Mouse (Mus musculus): ENCODE results near the gene Adamts8. TPM values are rescaled to one million over a fixed set of nuclear protein-coding genes. Genes with fewer than 3 reads are reported as not detected.

The Adamts8 gene
- total and polyA plus RNA-seq, 3 experiments, result not detected

GRCm38 (mm10) chr9:30976339-30977023 is 34.1 kb downstream of the Adamts8 start:
- H3K9me3 ChIP-seq (replicated peaks; ENCODE audit: insufficient read depth, low read length), result no peaks in the 10 kb centered on the region
- H3K9ac ChIP-seq (ENCODE audit: control insufficient read depth, low read depth, low read length, poor library complexity, severe bottlenecking), result no peak overlapping the region
- H3K36me3 ChIP-seq (ENCODE audit: control insufficient read depth in 1 of 2, insufficient read depth in 2 of 2, low read length in 2 of 2), result no peaks in the 10 kb centered on the region
- TF ChIP-seq CTCF (IDR thresholded peaks at IDR 0.05 in 2 of 3, conservative IDR thresholded peaks at IDR 0.05 in 1 of 3; ENCODE audit: control insufficient read depth in 1 of 3, insufficient read depth in 1 of 3, low read depth in 2 of 3, low read length in 3 of 3, poor library complexity in 1 of 3, severe bottlenecking in 1 of 3) (peak; percentile 13 to 27 (median 26); a peak in 3 of 6 replicates), MYC (IDR thresholded peaks at IDR 0.05; ENCODE audit: low read depth, low read length) (no peak), EP300 (IDR thresholded peaks at IDR 0.05; ENCODE audit: low read depth in 1 of 2, low read length in 2 of 2) (no peak)
- H3K79me2 ChIP-seq (ENCODE audit: control insufficient read depth, insufficient read depth, low read length, poor library complexity), result no peaks in the 10 kb centered on the region
- H3K27ac ChIP-seq (ENCODE audit: control insufficient read depth, low read depth, low read length), result no peak overlapping the region
- H3K4me1 ChIP-seq (ENCODE audit: control insufficient read depth in 1 of 2, insufficient read depth in 2 of 2, low read length in 2 of 2), result no peaks in the 10 kb centered on the region
- no peak for DNase-seq (ENCODE audit: low read depth, low spot score)
- H3K4me3 ChIP-seq (ENCODE audit: control insufficient read depth in 1 of 2, insufficient read depth in 1 of 2, low read depth in 2 of 2, low read length in 2 of 2), result no peak overlapping the region
- no peaks in the 10 kb centered on the region for H3K27me3 ChIP-seq (ENCODE audit: control insufficient read depth in 1 of 2, insufficient read depth in 2 of 2, low read length in 2 of 2)

- Histone ChIP-seq H3K27ac (ENCODE audit: control insufficient read depth, low read depth, low read length) (no peak overlapping the region), H3K4me1 (ENCODE audit: control insufficient read depth in 1 of 2, insufficient read depth in 2 of 2, low read length in 2 of 2) (no peaks in the 10 kb centered on the region), H3K27me3 (ENCODE audit: control insufficient read depth in 1 of 2, insufficient read depth in 2 of 2, low read length in 2 of 2) (peaks cover 0 to 3% of the 10 kb centered on the region in 2 experiments; a peak in 2 of 4 replicates), H3K4me3 (ENCODE audit: control insufficient read depth in 1 of 2, insufficient read depth in 1 of 2, low read depth in 2 of 2, low read length in 2 of 2) (no peak overlapping the region), H3K36me3 (ENCODE audit: control insufficient read depth in 1 of 2, insufficient read depth in 2 of 2, low read length in 2 of 2) (no peaks in the 10 kb centered on the region), H3K9ac (ENCODE audit: control insufficient read depth, low read depth, low read length, poor library complexity, severe bottlenecking) (no peak overlapping the region), H3K79me2 (ENCODE audit: control insufficient read depth, insufficient read depth, low read length, poor library complexity) (no peaks in the 10 kb centered on the region), H3K9me3 (replicated peaks; ENCODE audit: insufficient read depth, low read length) (no peaks in the 10 kb centered on the region)
- DNase-seq (ENCODE audit: low read depth, low spot score), result no peak
- no peak for TF ChIP-seq TAL1 (IDR thresholded peaks at IDR 0.05; ENCODE audit: low read length)
- TF ChIP-seq KAT2A (conservative IDR thresholded peaks at IDR 0.05; ENCODE audit: low read depth, low read length), result no peak
- no peak for TF ChIP-seq MYB (IDR thresholded peaks at IDR 0.05; ENCODE audit: low read depth, low read length)
- no peak for TF ChIP-seq POLR2AphosphoS5 (IDR thresholded peaks at IDR 0.05; ENCODE audit: borderline replicate concordance, low read depth, low read length)
- no peak for TF ChIP-seq CHD2 (IDR thresholded peaks at IDR 0.05; ENCODE audit: low read length)
- TF ChIP-seq ZNF384 (IDR thresholded peaks at IDR 0.05; ENCODE audit: low read depth, low read length), result no peak
- TF ChIP-seq ETS1 (IDR thresholded peaks at IDR 0.05; ENCODE audit: low read depth, low read length), result no peak
- TF ChIP-seq ELF1 (IDR thresholded peaks at IDR 0.05; ENCODE audit: low read depth, low read length), result no peak
- no peak for TF ChIP-seq EP300 (IDR thresholded peaks at IDR 0.05; ENCODE audit: low read depth in 1 of 2, low read length in 2 of 2)
- no peak for TF ChIP-seq MEF2A (IDR thresholded peaks at IDR 0.05; ENCODE audit: extremely low read depth, insufficient replicate concordance, low read depth, low read length, poor library complexity, severe bottlenecking)
- TF ChIP-seq MAZ (IDR thresholded peaks at IDR 0.05; ENCODE audit: low read depth, low read length), result no peak
- TF ChIP-seq USF2 (IDR thresholded peaks at IDR 0.05; ENCODE audit: borderline replicate concordance in 1 of 2, insufficient read depth in 1 of 2, low read depth in 1 of 2, low read length in 2 of 2), result no peak
- TF ChIP-seq RAD21 (IDR thresholded peaks at IDR 0.05; ENCODE audit: low read depth, low read length), result no peak
These were observed 38.1 kb downstream of the Adamts8 start for GRCm38 (mm10) chr9:30980467-30980866.
